Mouse (Mus musculus) E14TG2a.4 (cell line): ENCODE measurements at regions not wholly inside any gene's neighbourhood (a gene's known extent, or its start where the extent isn't known, plus 50 kb on each side); places are given as distances from the start of the nearest gene placed in this dataset.

Experiments used
- H3K27me3 ChIP-seq: 2 replicates; pipeline ENCODE4 v1.6.1; 2014; ENCODE audit warnings: low read length, control low read depth; ENCODE audit not compliant: insufficient read depth
- H3K36me3 ChIP-seq: 2 replicates; pipeline ENCODE4 v1.6.1; 2014; ENCODE audit warnings: low read length, control low read depth; ENCODE audit not compliant: insufficient read depth
- H3K4me1 ChIP-seq: replicated peaks from 2 replicates; pipeline ENCODE4 v1.6.1; 2014; ENCODE audit warnings: low read depth, low read length, control low read depth
- H3K4me3 ChIP-seq: replicated peaks from 2 replicates; pipeline ENCODE4 v1.5.1; 2014; ENCODE audit warnings: mild to moderate bottlenecking, low read length
- H3K9me3 ChIP-seq: 2 replicates; pipeline ENCODE4 v1.6.1; 2014; ENCODE audit warnings: low read length, control low read depth
- CTCF ChIP-seq: conservative IDR thresholded peaks from 2 replicates; pipeline ENCODE4 v1.5.1; 2014; ENCODE audit warnings: low read length
- NANOG ChIP-seq: IDR thresholded peaks from 2 replicates; pipeline ENCODE4 v1.6.1; 2014; ENCODE audit warnings: borderline replicate concordance, low read length, mixed read lengths
- POU5F1 ChIP-seq: IDR thresholded peaks from 2 replicates; pipeline ENCODE4 v1.6.1; 2014; ENCODE audit warnings: low read length, borderline replicate concordance

DNA sequence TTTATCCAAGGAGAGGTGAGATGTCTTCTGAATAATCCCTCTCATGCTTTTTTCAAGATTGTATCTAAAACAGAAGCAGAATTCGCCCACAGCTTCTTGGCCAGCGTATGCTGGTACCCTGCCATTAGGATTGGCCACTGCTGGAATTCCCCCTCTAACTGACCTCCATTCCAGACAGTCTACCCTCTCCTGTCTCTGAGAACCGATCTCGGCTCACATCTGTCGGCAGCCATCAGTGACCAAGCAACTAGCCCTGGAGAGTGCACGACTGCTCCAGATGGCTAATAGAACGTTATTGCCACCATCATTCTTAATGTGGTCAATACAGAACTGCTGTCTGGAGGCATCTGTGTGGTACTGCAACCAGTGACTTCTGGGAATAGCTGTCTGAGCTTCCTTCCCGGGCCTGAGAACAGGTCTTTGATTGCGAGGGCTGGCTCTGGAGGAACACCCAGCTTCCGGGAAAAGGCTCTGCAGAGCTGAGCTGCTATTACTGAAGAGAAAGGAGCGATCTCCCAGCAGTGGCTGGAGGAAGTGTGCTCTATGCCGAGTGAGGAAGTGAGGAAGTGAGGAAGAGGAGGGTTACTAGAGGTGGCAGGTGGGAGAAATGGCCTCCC, 187.1 kb upstream of the Ppp2r3a start:
- no peak overlapping the region for H3K4me3 ChIP-seq
- TF ChIP-seq NANOG = no peak
- no peak for TF ChIP-seq CTCF
- no peak for TF ChIP-seq POU5F1
- no peaks in the 10 kb centered on the region for H3K36me3 ChIP-seq
- no peaks in the 10 kb centered on the region for H3K4me1 ChIP-seq
- no peaks in the 10 kb centered on the region for H3K27me3 ChIP-seq
- no peaks in the 10 kb centered on the region for H3K9me3 ChIP-seq

DNA sequence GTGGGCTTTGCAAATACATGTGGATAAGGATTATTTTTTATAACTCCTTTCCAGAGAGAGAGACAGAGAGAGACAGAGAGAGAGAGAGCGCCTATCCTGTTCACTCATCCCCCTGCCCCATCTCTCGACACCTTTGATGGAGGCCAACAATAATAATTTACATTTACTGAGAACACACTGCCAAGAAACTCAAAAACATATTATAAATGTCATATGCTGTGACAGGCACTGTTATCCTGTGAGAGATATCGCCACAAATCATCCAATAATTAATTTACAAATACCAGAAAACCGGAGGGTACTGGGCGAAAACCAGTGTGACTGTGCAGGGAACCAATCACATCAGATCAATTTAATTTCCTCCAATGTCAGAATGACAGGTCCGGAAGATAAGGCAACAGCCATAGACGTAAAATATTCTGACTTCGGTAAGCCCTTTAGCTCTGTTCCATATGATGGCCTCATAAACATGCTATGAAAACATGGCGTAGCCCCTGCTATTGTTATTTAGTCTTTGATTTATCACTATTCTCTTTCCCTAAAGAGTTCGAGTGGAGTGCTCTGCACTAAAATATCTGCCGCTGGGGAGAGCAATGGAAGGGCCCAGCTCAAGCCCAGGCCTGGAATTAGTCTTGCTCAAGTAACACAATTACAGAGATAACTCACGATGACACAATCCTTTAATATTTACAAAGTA, 173.5 kb upstream of the Ppp2r3a start:
- no peaks in the 10 kb centered on the region for H3K27me3 ChIP-seq
- no peak for TF ChIP-seq POU5F1
- no peak for TF ChIP-seq CTCF
- TF ChIP-seq NANOG = no peak
- H3K9me3 ChIP-seq = peaks cover 5% of the 10 kb centered on the region; the same call in 1 of the 2 replicates
- H3K4me3 ChIP-seq = no peak overlapping the region
- no peaks in the 10 kb centered on the region for H3K4me1 ChIP-seq
- H3K36me3 ChIP-seq = no peaks in the 10 kb centered on the region

DNA sequence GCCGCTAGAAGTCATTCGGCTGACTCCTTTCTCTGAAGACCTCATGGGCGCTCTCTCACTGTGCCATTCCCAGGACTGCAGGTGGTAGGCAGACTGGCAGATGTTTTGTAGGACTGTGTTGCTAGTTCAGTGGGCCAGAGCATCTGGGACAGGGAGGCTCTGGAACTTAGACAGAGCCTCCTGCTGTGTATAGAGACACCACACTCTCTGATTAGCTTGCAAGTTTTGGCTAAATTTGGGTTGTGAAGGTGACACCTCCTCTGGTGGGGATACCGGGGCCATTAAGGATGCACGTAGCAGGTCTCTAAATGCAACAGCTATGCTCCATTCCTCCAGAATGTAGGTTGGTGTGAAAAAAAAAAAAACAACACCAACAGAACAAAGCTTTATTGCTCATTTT, 171.4 kb upstream of the Ppp2r3a start:
- no peaks in the 10 kb centered on the region for H3K27me3 ChIP-seq

DNA sequence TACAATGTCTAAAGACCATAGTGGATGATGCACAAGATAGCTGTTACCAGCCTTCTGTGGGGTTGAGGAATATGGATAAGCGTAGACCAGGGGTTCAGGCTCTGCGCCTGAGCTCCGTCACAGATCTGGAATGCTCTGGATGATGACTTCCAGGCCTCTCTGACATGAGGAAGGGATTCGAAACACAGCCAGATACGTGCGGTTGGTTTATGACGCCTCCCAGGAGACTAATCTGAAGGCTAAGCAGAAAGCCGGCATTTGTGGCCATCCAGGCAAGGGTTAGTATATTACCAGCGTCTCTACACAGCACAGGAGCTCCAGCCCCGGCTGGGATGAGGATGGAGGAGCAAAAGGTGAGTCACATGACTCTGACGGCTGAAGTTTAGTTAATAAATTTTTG, 170.4 kb upstream of the Ppp2r3a start:
- peaks cover 5% of the 10 kb centered on the region; the same call in 1 of the 2 replicates for H3K9me3 ChIP-seq
- no peak for TF ChIP-seq CTCF
- no peak for TF ChIP-seq NANOG
- TF ChIP-seq POU5F1 = no peak
- H3K27me3 ChIP-seq = no peaks in the 10 kb centered on the region
- H3K4me1 ChIP-seq = no peaks in the 10 kb centered on the region
- no peaks in the 10 kb centered on the region for H3K36me3 ChIP-seq
- H3K4me3 ChIP-seq = no peak overlapping the region

More for the DNA sequence above, 171.4 kb upstream of the Ppp2r3a start:
- Histone ChIP-seq H3K9me3 (peaks cover 5% of the 10 kb centered on the region; the same call in 1 of the 2 replicates), H3K4me3 (no peak overlapping the region), H3K36me3 (no peaks in the 10 kb centered on the region), H3K4me1 (no peaks in the 10 kb centered on the region)
- TF ChIP-seq NANOG = no peak
- TF ChIP-seq POU5F1 = no peak
- TF ChIP-seq CTCF = no peak

DNA sequence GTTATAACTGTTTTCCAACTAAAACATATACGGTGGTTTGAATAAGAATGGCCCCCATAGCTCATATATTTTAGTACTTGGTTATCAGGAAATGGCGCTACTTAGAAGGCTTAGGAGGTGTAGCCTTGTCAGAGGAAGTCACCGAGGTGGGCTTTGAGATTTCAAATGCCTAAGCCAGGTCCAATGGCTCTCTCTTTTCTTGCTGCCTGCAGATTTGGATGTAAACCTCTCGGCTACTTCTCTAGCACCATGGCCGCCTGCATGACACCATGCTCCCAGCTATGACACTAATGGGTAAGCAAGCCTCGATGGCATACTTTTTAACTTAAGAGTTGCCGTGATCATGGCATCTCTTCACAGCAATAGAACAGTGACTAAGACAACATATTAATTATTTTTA, 169.5 kb upstream of the Ppp2r3a start:
- H3K36me3 ChIP-seq = no peaks in the 10 kb centered on the region
- peaks cover 5% of the 10 kb centered on the region; the same call in 1 of the 2 replicates for H3K9me3 ChIP-seq
- H3K4me1 ChIP-seq = no peaks in the 10 kb centered on the region
- H3K27me3 ChIP-seq = no peaks in the 10 kb centered on the region
- TF ChIP-seq POU5F1 (no peak), CTCF (no peak), NANOG (no peak)
- no peak overlapping the region for H3K4me3 ChIP-seq

DNA sequence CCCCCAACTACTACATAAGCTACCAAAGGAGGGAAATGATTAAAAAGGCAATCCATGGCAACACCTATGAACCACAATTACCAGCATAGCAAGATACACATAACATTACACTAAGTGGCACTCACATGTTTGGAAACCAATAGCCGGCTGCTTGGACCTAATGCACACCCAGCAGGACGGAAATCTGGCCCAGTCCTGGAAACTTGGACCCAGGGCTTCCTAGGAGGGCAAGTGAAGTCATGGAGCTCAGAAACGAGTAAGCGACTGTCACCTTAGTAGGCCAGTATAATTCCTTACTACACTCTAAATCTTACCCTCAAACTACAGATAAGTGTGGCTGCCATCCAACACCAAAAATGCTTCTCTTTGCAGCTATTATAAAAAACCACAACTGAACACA, 168.6 kb upstream of the Ppp2r3a start:
- Histone ChIP-seq H3K27me3 (no peaks in the 10 kb centered on the region), H3K4me1 (no peaks in the 10 kb centered on the region), H3K36me3 (no peaks in the 10 kb centered on the region), H3K4me3 (no peak overlapping the region), H3K9me3 (peaks cover 5% of the 10 kb centered on the region; the same call in 1 of the 2 replicates)
- TF ChIP-seq NANOG (no peak), POU5F1 (no peak), CTCF (no peak)

DNA sequence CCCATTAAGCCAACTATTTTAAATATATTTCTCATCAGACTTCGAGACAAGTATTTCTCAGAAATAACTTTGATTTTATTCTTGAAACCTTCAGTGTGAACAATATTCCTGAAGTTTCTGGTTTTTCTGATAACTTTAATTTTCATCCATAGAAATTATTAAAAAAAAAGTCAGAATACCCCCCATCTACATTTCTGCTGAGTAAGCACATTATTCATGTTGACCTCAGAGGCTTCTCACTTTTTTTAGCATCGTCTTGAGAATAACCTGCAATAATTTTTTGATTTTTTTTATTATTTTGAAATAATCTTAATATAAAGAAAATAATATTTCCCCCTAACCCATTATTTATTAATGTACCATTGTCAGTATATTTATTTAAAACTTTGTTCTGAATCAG, 166.1 kb upstream of the Ppp2r3a start:
- H3K36me3 ChIP-seq = no peaks in the 10 kb centered on the region
- H3K4me1 ChIP-seq = no peaks in the 10 kb centered on the region
- TF ChIP-seq NANOG (no peak), POU5F1 (no peak), CTCF (no peak)
- H3K27me3 ChIP-seq = no peaks in the 10 kb centered on the region
- no peak overlapping the region for H3K4me3 ChIP-seq
- no peaks in the 10 kb centered on the region for H3K9me3 ChIP-seq

DNA sequence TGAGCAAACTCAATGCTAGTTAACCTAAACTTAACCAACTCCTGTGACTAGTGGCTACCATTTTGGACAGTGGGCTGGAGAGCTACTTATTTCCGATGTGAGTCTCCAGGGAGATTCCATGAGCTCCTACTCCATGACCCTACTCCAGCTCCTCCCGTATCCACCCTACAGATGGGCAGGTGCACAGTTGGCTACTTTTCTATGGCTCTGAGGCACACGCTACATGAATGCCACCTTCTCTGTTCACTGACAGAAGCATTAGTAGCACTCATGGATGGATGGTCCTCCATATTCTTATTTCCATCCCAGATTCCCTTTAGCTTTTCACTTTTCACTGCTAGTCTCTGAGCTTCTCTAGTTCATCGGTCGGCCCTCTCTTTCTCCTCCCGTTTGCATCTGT, 164.7 kb upstream of the Ppp2r3a start:
- H3K27me3 ChIP-seq = no peaks in the 10 kb centered on the region
- H3K4me1 ChIP-seq = no peaks in the 10 kb centered on the region
- no peaks in the 10 kb centered on the region for H3K9me3 ChIP-seq
- TF ChIP-seq CTCF (no peak), POU5F1 (no peak), NANOG (no peak)
- H3K4me3 ChIP-seq = no peak overlapping the region
- no peaks in the 10 kb centered on the region for H3K36me3 ChIP-seq
